Mouse (Mus musculus): Measurements from ENCODE around the gene Inca1.

Gene Inca1

DNA sequence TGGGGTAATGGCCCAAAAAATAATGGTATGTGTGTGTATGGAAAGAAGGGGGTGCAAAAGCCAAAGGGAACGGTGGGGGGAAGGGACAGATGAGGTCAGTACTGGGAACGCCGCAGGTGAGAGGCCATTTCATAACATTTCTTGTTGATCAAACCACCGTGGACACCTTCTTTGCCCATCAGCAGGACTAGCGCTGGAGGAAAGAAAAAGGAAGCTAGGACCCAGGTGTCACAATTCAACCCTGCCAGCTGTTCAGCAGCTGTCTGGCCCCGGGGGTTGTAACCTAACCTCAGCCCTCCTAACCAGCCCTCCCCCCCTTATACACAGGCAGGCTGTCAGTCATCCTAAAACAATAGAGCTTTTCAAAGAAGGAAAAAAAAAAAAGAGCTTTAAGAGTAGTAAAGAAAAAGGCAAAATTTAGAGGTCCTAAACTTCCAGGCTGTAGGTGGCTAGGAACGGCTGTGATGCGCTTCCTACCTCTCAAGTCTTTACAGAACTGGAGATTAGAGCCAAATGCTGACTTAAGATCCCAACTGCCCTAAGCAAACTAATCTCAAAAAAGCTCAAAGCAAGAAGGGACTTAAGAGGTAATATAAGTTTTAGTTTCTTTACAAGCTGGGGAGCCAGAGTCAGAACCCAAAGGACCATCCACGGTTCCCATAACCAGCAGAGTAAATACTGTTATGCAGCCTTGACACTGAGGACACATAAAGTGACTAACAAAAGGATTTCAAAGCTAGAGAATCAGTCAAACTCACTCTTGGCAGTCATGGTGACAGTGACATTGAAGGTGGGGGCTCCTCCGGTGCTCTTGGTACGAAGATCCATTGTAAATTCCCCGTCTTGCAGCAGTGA, 47.7 kb downstream of the Inca1 start:
- DNase-seq (ENCODE audit: low spot score), result no peak

DNA sequence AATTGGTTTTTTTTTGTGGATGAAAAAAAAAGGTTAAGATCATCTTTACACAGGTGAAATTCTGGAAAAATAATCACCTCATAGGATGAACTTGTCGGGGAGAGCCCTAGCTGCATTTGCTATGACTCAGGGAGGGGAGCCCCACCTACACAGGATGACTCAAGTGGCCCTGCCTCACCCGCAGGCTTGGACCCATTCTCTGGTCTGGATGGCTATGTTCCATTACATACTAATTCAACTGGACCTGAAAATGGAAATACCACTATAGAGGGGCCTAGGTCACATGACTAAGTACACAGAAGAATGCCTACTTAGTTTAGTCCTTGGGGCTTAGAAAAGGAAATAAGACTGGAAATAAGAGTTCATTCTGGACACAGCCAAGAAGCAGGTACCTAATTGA, 48.6 kb downstream of the Inca1 start:
- no peak for DNase-seq (ENCODE audit: low spot score)

DNA sequence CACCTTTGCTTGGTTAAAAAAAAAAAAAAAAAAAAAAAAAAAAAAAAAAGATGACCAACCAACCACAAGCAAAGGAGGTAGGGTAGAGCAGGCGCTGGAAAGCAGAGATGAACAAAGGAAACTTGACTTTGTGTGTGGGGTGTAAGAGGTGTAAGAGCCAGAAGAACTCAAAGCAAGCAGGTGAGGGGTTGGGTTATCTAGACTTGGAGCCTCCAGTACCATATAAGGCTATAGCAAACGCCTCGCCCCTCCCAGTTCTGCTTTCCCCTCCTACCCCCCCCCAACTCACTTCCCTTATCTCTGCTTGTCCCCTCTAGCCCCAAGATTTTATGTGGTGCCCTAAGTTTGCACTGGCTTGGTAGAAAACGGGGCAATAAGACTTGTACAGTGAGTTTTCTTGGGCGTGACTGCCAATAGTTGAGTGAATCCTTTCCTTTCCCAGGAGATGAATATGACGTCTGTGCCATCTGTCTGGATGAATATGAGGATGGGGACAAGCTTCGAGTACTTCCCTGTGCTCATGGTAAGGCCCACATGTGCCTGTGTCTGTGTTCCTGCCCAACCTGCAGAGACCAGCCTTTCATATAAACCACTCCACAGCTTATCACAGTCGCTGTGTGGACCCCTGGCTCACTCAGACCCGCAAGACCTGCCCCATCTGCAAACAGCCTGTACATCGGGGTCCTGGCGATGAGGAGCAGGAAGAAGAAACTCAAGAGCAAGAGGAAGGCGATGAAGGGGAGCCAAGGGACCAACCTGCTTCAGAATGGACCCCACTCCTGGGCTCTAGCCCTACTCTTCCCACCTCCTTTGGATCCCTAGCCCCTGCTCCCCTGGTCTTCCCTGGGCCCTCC, 49.4 kb downstream of the Inca1 start:
- no peak for DNase-seq (ENCODE audit: low spot score)

DNA sequence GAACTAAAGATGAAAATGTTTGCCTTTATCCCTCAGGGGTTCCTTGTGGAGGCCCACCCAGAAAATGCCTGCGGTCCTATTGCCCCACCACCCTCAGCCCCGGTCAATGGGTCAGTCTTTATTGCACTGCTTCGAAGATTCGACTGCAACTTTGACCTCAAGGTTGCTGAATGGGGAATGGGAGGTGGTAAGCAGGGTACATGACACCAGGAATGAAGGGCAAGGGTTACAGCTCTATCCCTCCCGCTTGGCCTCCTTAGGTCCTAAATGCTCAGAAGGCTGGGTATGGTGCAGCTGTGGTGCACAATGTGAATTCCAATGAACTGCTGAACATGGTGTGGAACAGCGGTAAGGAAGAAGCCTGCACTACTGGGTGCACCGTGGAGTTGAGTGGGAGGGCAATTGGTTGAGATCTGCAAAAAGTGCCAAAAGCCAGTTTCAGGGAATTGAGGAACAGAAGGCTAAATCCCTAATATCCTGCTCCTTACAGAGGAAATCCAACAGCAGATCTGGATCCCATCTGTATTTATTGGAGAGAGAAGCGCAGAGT, 50.7 kb downstream of the Inca1 start:
- no peak for DNase-seq (ENCODE audit: low spot score)

DNA sequence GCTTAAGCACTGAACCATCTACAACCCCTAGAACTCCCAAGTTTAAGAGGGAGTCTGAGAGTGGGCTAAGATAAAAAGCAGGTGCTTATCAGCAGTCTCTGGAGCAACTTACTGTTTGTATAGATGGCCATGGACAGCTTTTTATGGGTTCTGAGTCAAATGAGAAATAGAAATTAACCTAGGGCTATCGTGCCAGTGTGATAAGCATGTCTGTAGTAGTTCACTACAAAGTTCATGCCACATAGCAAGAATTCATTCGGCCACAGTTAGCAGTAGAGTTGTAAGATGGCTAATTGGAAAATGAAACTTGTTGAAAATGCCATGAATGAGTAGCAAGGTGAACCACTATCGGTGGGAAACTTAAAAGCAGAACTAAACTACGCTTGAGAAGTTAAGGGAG, 51.4 kb downstream of the Inca1 start:
- DNase-seq (ENCODE audit: low spot score), result no peak

DNA sequence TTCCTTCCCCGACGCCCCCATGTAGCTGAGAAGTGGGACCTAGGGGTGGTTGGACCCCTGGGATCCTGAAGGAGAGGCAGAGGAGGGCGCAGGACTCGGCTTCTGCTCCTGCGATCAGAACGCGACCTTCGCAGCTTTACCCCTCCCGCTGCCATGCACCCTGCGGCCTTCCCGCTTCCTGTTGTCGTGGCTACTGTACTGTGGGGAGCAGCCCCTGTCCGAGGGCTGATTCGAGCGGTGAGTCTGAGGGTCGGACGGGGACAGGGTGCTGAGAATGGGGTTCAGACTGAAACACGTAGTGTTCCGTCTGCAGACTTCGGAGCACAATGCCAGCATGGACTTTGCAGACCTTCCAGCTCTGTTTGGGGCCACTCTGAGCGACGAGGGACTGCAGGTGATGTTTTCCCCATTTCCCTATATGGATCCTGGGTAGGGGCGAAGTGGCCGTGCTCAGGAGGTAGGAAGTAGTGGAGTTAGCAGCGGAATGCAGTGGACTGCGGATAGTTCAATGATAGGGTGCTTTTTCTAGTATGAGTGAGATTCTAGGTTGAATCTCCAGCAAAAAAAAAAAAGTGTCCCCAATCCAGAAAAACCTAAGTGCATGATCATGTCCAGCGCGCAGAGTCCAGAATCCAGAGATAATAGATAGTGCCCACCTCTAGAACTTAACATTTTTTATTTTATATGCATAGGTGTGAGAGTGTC, 52.1 kb downstream of the Inca1 start:
- DNase-seq (ENCODE audit: low spot score), result peak; percentile 46

DNA sequence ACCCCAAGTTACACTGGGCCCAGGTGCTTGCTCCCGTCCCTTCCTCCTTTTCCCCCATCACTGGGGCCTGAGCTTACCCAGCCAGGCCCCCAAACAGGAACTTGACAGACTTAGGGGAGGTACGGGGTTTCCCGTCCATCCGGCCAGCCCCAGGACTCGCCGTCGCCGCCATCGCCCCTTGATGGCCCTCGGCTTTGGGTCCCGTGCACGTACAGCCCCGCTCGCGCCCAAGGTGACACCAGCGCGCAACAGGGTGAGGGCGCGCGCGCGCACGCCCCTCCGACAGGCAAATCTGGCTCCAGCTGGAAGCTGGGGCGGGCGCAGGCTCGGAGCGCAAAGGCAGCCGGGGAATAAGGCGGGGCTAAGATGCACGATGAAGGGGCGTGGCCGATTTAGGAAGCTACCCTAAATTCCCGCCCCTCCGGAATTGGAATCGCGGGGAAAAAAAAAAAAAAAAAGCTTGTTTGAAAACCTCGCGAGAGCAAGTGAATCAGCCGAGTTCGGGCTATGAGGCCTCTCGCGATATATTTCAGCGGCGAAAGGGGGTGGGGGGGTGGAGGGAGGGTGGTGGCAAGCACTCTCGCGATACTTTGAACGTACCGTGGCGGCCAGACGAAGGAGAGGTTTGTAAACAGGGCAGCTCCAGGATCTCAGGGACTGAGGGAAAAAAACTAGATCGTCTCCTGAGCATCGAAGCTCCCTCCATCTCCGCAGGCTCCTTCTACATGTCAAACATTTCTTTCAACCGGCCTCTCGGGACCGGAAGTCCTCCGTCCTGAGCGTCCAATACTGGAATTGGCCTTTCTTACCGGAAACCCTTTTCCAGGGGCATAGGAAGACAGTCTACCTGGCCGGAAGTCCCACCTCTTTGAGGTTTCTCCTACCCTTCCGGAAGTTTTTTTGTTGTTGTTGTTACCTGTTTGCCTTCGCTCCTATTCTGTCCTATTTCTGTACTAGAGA, 53.0 kb downstream of the Inca1 start, which contains the start of the genes Rnf167 and Slc25a11:
Gene Rnf167 (plus strand): TSS at position 545 of the 960 bp plus-strand sequence.
Gene Slc25a11 (minus strand): TSS at position 789 of the 960 bp plus-strand sequence.
- peak; percentile 91 for DNase-seq (ENCODE audit: low spot score)

DNA sequence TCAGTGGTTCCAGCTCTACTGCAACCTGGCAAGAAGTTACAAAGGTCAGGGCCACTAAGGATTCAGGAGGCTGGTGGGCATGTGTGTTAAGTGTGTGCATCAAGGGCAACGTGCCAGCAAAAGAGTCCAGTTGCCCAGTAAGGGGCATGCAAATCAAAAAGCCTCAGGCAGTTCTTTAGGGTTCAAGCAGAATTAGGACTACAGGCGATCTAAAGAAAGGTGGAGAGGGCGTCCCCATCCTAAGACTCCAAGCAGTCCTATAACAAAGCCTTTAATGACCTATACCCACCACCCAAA, 53.7 kb downstream of the Inca1 start:
- no peak for DNase-seq (ENCODE audit: low spot score)

DNA sequence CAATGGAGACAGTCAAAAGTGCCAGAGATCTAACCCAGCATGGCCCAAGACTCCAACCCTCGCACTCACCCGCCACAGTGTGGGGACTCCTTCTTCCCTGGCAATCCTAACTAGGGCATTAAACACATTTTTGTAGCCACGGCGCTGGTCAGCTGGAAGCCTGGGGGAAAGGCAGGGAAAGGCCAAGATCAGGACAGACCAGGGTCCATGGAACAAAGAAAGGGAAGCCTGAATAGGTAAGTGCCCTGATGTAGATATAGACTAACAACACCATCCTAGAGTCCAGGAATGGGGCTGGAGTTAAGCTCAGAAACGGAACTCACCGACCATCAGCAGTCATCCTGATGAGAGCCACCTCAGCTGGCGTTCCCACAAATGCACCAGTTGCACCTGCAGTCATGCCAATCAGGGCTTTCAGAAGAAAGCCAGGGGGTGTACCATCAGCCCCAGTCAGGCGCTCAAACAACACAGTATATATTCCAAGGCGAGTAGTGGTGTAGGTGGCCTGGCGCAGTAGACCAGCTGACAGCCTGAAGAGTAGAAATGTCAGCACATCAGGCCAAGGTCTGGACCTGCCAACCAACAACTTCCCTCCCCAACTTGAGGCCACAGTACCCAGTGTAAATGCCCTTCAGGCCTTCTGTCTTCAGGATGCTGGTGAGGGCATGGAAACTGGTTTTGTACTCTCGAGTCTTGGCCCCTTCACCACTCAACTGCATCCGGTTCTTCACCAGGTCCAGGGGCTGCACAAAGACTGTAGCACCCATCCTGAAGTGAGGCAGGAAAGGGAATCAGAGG, 54.3 kb downstream of the Inca1 start:
- no peak for DNase-seq (ENCODE audit: low spot score)

DNA sequence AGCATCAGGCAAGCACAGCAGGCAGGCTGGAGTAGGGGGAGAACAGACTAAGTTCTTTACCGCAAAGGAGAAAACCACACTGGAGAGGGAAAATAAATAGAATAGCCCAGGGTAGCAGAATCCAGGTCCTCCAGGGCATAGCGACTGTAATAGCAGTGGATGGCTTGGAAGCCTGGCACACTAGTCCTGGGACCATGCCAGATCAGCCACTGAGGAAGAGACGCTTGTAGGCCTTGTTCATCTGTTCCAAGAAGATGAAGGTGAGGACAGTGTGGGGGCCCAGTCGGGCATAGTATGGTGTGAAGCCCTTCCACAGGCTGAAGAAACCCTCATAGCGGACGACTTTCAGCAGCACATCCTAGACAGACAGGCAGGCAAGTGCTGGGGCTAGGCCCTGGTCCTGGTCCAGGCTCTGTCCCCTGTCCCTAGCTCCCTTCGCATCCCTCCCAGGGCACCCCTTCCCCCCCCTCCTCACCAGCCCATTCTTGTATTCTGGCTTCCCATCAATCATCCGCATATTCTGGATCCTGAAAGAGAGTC, 55.3 kb downstream of the Inca1 start:
- DNase-seq (ENCODE audit: low spot score), result no peak

DNA sequence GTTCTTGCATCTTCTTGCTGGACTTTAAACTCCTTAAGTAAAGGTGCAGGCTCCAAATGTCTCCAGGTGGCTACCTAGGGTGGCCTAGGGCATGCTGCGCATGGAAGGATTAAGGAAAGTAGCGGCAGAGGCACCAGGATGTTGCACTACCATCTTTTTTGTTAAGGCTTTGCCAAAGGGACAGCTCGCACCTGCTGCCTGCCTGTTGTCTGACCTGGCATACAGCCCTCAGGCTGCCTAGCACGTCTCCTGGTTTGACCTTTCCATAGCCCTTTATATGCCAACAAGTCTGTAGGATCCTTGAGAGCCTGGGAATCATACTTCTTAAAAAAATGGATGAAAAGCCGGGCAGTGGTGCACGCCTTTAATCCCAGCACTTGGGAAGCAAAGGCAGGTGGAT, 56.9 kb downstream of the Inca1 start:
- DNase-seq (ENCODE audit: low spot score), result no peak

DNA sequence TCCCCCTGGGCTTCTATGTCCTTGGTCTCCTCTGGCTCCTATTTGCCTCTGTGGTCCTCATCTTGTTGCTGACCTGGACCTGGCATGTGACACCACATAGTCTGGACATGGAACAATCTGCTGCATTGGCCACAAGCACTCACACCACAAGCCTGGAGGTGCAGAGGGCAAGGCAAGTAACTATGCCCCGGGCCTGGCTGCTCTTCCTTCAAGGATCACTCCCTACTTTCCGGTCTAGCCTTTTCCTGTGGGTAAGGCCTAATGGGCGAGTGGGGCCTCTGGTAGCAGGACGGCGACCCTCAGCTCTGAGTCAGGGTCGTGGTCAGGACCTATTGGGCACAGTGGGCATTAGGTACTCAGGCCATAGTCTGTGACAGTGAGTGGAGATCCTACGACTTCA, 58.7 kb downstream of the Inca1 start:
- no peak for DNase-seq (ENCODE audit: low spot score)

DNA sequence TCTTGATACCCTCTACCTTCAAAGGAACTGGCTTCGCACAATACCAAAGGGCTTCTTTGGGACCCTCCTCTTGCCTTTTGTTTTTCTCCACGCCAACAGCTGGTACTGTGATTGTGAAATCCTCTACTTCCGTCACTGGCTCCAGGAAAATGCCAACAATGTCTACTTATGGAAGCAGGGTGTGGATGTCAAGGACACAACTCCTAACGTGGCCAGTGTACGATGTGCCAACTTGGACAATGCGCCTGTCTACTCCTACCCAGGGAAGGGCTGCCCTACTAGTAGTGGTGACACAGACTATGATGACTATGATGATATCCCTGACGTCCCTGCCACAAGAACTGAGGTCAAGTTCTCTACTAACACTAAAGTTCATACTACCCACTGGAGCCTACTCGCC, 60.0 kb downstream of the Inca1 start:
- no peak for DNase-seq (ENCODE audit: low spot score)

DNA sequence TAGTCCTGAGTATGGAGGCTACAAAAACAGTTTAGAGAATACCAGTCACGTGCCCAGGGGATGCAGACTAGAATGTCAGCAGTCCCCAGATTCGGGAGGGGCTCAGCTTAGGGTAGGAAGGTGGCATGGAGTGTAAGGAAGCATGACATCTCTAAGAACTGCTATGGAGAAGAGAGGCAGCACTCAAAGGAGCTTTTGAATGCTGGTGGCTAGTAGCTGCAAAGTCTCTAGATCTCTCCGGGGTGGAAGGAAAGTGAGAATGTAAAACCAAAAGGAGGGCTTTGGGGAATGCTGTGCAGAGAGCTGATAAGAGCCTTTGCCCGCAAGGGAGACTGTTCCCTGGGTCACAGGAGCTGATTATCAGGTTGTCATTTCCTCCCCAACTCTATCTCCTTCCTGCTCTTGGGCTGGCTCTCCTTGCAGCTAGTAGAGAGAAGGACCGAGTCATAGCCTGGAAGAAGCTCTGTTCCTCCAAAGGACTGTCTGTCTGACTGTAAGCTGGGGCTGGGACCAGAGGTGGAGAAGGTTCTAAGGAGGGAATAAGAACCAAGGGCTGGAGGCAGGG, 61.2 kb downstream of the Inca1 start, which contains the start of gene Gp1ba:
Gene Gp1ba (plus strand): TSS at position 409 of the 565 bp plus-strand sequence.
- no peak for DNase-seq (ENCODE audit: low spot score)

Data from spleen, adult 12 weeks (tissue).